Mouse (Mus musculus) C2C12 (cell line): ENCODE results near the gene Rasal3. TPM values are rescaled to one million over a fixed set of nuclear protein-coding genes. Genes with fewer than 3 reads are reported as not detected.

Experiments used
- H3K27me3 ChIP-seq: one replicate; pipeline ENCODE4 v1.6.1; 2011; ENCODE audit not compliant: control insufficient read depth, insufficient read depth, insufficient read length
- H3K36me3 ChIP-seq: one replicate; pipeline ENCODE4 v1.6.1; 2011; ENCODE audit not compliant: control insufficient read depth, insufficient read depth
- H3K4me3 ChIP-seq: one replicate; pipeline ENCODE4 v1.5.1; 2011; ENCODE audit warnings: mild to moderate bottlenecking, control low read depth; ENCODE audit not compliant: poor library complexity, insufficient read depth, severe bottlenecking
- H3K79me2 ChIP-seq: one replicate; pipeline ENCODE4 v1.6.1; 2011; ENCODE audit not compliant: control insufficient read depth, insufficient read depth
- H3K79me3 ChIP-seq: one replicate; pipeline ENCODE4 v1.6.1; 2011; ENCODE audit warnings: low read depth, control low read depth
- H3ac ChIP-seq: one replicate; pipeline ENCODE3; 2011; ENCODE audit warnings: low read depth; ENCODE audit not compliant: control insufficient read depth, insufficient read length
- CEBPB ChIP-seq: IDR thresholded peaks from one replicate; pipeline ENCODE4 v1.6.1; 2011; ENCODE audit warnings: low read depth, mild to moderate bottlenecking, control low read depth, moderate library complexity
- CTCF ChIP-seq: IDR thresholded peaks from one replicate; pipeline ENCODE4 v1.5.1; 2011; ENCODE audit not compliant: control insufficient read depth, insufficient read depth, insufficient read length
- FOSL1 ChIP-seq: IDR thresholded peaks from one replicate; pipeline ENCODE4 v1.8.0; 2011; ENCODE audit warnings: mild to moderate bottlenecking, low read length; ENCODE audit not compliant: poor library complexity, insufficient read depth, severe bottlenecking
- MAX ChIP-seq: IDR thresholded peaks from one replicate; pipeline ENCODE4 v1.6.1; 2011; ENCODE audit warnings: mild to moderate bottlenecking, control low read depth
- MYOD1 ChIP-seq: IDR thresholded peaks from one replicate; pipeline ENCODE4 v1.6.1; 2011; ENCODE audit warnings: low read depth; ENCODE audit not compliant: control insufficient read depth, insufficient read length
- MYOG ChIP-seq: IDR thresholded peaks from one replicate; pipeline ENCODE4 v1.6.1; 2011; ENCODE audit not compliant: control insufficient read depth, insufficient read length; ENCODE audit errors: extremely low read depth
- USF1 ChIP-seq: IDR thresholded peaks from one replicate; pipeline ENCODE4 v1.6.1; 2011; ENCODE audit warnings: low read depth, mild to moderate bottlenecking, control low read depth, moderate library complexity
- polyA plus RNA-seq: library from polyadenylated mRNA; unstranded; fragments of >200 nt; fragmentation: generic; extraction: Trizol; gene quantifications from one replicate; pipeline ENCODE4 v1.2.1, GENCODE M21; 2012; ENCODE audit warnings: missing spikeins

Rasal3 gene
- polyA plus RNA-seq, 1 experiment: not detected

DNA sequence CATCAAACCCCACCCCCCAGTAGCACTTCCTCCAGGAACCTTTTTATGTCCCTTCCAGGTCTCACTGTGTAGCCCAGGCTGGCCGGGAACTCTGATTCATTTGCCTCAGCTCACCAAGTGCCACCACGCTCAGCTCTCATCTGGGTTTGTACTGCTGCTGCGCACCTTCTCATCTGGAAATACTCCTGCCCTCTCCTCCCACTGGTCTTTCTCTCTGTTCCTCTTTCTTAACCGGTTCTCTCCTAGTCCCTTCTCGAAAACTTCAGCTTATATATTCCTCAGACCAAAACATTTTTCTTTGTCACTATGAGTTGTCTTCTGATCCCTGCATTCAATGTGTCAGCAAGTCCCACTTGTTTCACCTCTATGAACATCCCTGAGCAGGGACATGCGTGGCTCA lies 39.9 kb upstream of the Rasal3 start:
- no peaks in the 10 kb centered on the region for H3K36me3 ChIP-seq
- H3K79me3 ChIP-seq: no peaks in the 10 kb centered on the region
- H3ac ChIP-seq: no peak overlapping the region
- peaks cover 26% of the 10 kb centered on the region for H3K27me3 ChIP-seq
- H3K4me3 ChIP-seq: no peak overlapping the region
- H3K79me2 ChIP-seq: no peaks in the 10 kb centered on the region
- TF ChIP-seq MYOG (no peak), CEBPB (no peak), MYOD1 (no peak), CTCF (no peak), USF1 (no peak), FOSL1 (no peak), MAX (no peak)

DNA sequence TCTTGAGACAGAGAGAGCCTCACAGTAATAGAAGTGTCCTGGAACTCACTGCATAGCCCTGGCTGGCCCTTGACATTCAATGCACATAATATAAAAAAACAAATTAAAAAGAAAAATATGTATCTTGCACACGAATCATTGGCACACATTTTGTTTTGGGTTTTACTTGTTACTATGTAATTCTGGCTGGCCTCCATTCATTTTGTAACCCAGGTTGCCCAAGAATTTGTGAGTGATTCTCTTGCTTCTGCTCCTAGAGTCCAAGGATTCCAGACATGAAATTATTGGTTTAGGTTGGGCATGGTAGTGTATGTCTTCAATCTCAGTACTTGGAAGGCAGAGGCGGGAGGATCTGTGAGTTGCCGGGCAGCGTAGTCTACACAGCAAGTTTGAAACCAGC lies 33.7 kb upstream of the Rasal3 start:
- Histone ChIP-seq H3K79me3 (no peaks in the 10 kb centered on the region), H3K79me2 (no peaks in the 10 kb centered on the region), H3K36me3 (no peaks in the 10 kb centered on the region), H3K4me3 (no peak overlapping the region), H3ac (no peak overlapping the region), H3K27me3 (peaks cover 29% of the 10 kb centered on the region)
- TF ChIP-seq MYOD1 (no peak), MYOG (no peak), MAX (no peak), CTCF (no peak), CEBPB (no peak), USF1 (no peak), FOSL1 (no peak)

DNA sequence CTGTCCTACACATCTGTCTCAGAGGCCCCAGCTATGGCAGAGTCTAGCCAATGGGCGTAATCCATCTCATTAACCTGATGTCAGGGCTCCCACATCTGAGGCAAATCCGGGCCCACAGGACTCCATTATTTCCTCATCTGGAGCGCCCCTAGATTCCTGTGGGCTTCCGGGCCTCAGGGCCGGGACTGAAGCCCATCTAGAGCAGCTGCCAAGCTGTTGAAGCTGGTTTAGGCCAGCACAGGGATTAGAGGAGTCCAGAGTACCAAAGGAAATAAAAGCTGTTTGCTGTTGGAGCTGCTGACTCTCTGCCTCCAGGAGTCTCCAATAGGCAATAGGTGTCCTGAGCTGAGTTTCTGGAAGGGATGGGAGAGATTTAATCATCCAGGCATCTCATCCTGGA lies 31.8 kb upstream of the Rasal3 start:
- no peaks in the 10 kb centered on the region for H3K79me2 ChIP-seq
- H3ac ChIP-seq: no peak overlapping the region
- H3K36me3 ChIP-seq: no peaks in the 10 kb centered on the region
- H3K4me3 ChIP-seq: no peak overlapping the region
- H3K27me3 ChIP-seq: peaks cover 18% of the 10 kb centered on the region
- no peak for TF ChIP-seq CTCF
- TF ChIP-seq FOSL1: no peak
- no peak for TF ChIP-seq MYOD1
- TF ChIP-seq MAX: no peak
- no peak for TF ChIP-seq MYOG
- TF ChIP-seq USF1: no peak
- H3K79me3 ChIP-seq: no peaks in the 10 kb centered on the region

DNA sequence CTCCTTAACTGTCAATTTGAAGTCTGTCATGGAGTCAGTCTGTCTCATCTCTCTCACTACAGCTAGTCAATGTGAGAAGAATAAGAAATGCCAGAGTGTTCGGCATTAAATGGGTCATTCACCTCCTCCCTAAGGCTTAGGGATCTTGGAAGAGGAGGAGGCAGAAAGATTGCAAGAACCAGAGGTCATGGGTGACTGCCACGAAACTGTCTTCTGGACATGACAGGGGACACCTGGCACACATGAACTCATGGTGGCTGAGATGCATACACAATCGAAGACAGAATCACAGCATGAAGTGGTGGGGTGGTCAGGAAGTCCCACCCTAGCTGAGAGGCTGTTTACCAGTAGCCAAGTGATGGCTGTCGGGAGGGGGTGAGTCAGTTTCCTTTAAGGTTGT lies 30.9 kb upstream of the Rasal3 start:
- H3K79me3 ChIP-seq: no peaks in the 10 kb centered on the region
- no peaks in the 10 kb centered on the region for H3K79me2 ChIP-seq
- H3K36me3 ChIP-seq: no peaks in the 10 kb centered on the region
- TF ChIP-seq MAX: no peak
- no peak for TF ChIP-seq MYOG
- TF ChIP-seq CEBPB: no peak
- TF ChIP-seq MYOD1: no peak
- TF ChIP-seq CTCF: no peak
- no peak for TF ChIP-seq FOSL1
- TF ChIP-seq USF1: no peak
- H3K4me3 ChIP-seq: no peak overlapping the region
- H3ac ChIP-seq: no peak overlapping the region
- H3K27me3 ChIP-seq: peaks cover 14% of the 10 kb centered on the region

DNA sequence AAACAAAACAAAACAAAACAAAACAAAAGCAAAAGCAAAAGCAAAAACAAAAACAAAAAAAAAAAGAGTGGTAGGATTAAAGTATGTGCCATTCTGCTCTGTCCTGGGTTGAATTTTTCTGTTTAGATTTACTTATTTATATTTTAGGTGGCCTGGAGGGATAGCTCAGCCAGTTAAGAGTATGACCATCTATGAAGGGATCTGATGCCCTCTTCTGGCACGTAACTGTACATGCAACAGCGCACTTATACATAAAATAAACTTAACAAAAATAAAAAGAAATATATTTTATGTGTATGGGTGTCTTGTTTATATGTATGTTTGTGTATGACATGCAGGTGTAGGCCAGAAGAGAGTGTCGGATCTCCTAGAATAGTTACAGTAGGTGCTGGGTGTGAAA lies 28.6 kb upstream of the Rasal3 start:
- no peaks in the 10 kb centered on the region for H3K79me3 ChIP-seq
- no peak overlapping the region for H3K4me3 ChIP-seq
- peaks cover 11% of the 10 kb centered on the region for H3K27me3 ChIP-seq
- no peaks in the 10 kb centered on the region for H3K79me2 ChIP-seq
- H3K36me3 ChIP-seq: no peaks in the 10 kb centered on the region
- no peak overlapping the region for H3ac ChIP-seq
- TF ChIP-seq FOSL1: no peak
- no peak for TF ChIP-seq USF1
- no peak for TF ChIP-seq MYOG
- TF ChIP-seq CEBPB: no peak
- TF ChIP-seq MAX: no peak
- TF ChIP-seq MYOD1: no peak
- TF ChIP-seq CTCF: no peak

DNA sequence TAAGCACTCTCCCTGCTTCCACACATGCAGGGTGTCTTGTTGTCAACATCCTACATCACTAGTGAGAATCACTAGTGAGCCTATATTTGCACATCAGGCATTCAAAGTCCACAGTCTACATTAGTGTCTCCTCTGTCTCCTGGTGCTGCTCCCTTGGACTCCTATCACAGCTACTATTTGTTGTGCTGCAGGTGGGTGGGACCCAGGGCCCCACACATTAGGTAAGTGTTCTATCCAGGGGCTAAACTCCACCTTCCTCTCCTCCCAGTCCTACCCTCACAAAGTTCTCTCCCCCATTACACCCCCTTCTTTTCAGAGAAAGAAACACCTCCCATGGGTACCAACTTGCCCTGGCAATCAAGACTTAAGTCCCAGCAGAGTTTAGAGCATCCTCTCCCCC lies 23.2 kb upstream of the Rasal3 start:
- H3K27me3 ChIP-seq: peaks cover 11% of the 10 kb centered on the region
- no peaks in the 10 kb centered on the region for H3K79me2 ChIP-seq
- H3K36me3 ChIP-seq: no peaks in the 10 kb centered on the region
- H3K79me3 ChIP-seq: no peaks in the 10 kb centered on the region
- no peak overlapping the region for H3ac ChIP-seq
- TF ChIP-seq USF1 (no peak), CTCF (no peak), MYOG (no peak), CEBPB (no peak), MAX (no peak), FOSL1 (no peak), MYOD1 (no peak)
- no peak overlapping the region for H3K4me3 ChIP-seq
